Mouse (Mus musculus) thymus, adult 2 months (tissue): ENCODE measurements around the gene Pnkp. TPM values are rescaled to one million over a fixed set of nuclear protein-coding genes. Genes with fewer than 3 reads are reported as not detected.

ENCODE experiments used
- DNase-seq: peaks from one replicate; pipeline ENCODE4 v3.0.0; 2021
- H3K27ac ChIP-seq: fragments of 200-500 bp; 2 replicates; pipeline ENCODE4 v1.5.1; 2012; ENCODE audit warnings: low read length, control low read depth; ENCODE audit not compliant: control insufficient read depth, insufficient read depth
- H3K27me3 ChIP-seq: fragments of 200-500 bp; 2 replicates; pipeline ENCODE4 v1.6.1; 2012; ENCODE audit warnings: mild to moderate bottlenecking, low read length, moderate library complexity, mixed read lengths; ENCODE audit not compliant: control insufficient read depth, insufficient read depth
- H3K36me3 ChIP-seq: fragments of 200-500 bp; 2 replicates; pipeline ENCODE4 v1.6.1; 2012; ENCODE audit warnings: mild to moderate bottlenecking, low read length, moderate library complexity; ENCODE audit not compliant: control insufficient read depth, insufficient read depth
- H3K4me1 ChIP-seq: fragments of 200-500 bp; replicated peaks from 2 replicates; pipeline ENCODE4 v1.6.1; 2012; ENCODE audit warnings: low read length; ENCODE audit not compliant: control insufficient read depth, insufficient read depth
- H3K4me3 ChIP-seq: fragments of 200-500 bp; 2 replicates; pipeline ENCODE4 v1.5.1; 2012; ENCODE audit warnings: mild to moderate bottlenecking, low read length, control low read depth, moderate library complexity; ENCODE audit not compliant: control insufficient read depth, insufficient read depth
- CTCF ChIP-seq: fragments of 200-500 bp; IDR thresholded peaks from 2 replicates; pipeline ENCODE4 v1.5.1; 2012; ENCODE audit warnings: mild to moderate bottlenecking, control low read depth, low read length, moderate library complexity, borderline replicate concordance; ENCODE audit not compliant: control insufficient read depth, poor library complexity, insufficient read depth; ENCODE audit errors: extremely low read depth
- POLR2A ChIP-seq: fragments of 200-500 bp; IDR thresholded peaks from 2 replicates; pipeline ENCODE4 v1.6.1; 2012; ENCODE audit warnings: mild to moderate bottlenecking, low read length, control low read depth, moderate library complexity; ENCODE audit not compliant: control insufficient read depth, poor library complexity, insufficient read depth; ENCODE audit errors: extremely low read depth
- WGBS: fragments of 180-500 bp; shearing (Covaris S2); methylation state at CpG from one replicate; pipeline ENCODE4 v1.1.7; 2018; 5-methylcytosine and 5-hydroxymethylcytosine counted together
- polyA plus RNA-seq: library from polyadenylated mRNA; depleted of rRNA; stranded (reverse); fragments of >200 nt; gene quantifications from 2 replicates; pipeline ENCODE4 v1.2.3, GENCODE M21; 2012

Gene Pnkp
- polyA plus RNA-seq, 1 experiment, result 135 TPM

GRCm38 (mm10) chr7:44818164-44818563 lies 38.8 kb upstream of the Pnkp start:
- H3K27ac ChIP-seq, result no peak overlapping the region
- no peaks in the 10 kb centered on the region for H3K36me3 ChIP-seq
- WGBS, result 53% methylated on average over 2 of the region's 2 CpGs
- no peak for DNase-seq
- no peak overlapping the region for H3K4me3 ChIP-seq
- H3K4me1 ChIP-seq, result peaks cover 24% of the 10 kb centered on the region
- H3K27me3 ChIP-seq, result no peaks in the 10 kb centered on the region
- TF ChIP-seq CTCF (no peak), POLR2A (no peak)

GRCm38 (mm10) chr7:44818751-44819235 lies 38.1 kb upstream of the Pnkp start:
- DNase-seq, result no peak
- WGBS, result 59% methylated on average over 6 of the region's 6 CpGs
- Histone ChIP-seq H3K4me3 (no peak overlapping the region), H3K4me1 (peaks cover 24% of the 10 kb centered on the region), H3K27ac (no peak overlapping the region), H3K27me3 (no peaks in the 10 kb centered on the region), H3K36me3 (no peaks in the 10 kb centered on the region)
- TF ChIP-seq POLR2A (no peak), CTCF (no peak)

- no peak for TF ChIP-seq CTCF
- no peak for TF ChIP-seq POLR2A
- Histone ChIP-seq H3K27me3 (no peaks in the 10 kb centered on the region), H3K4me3 (no peak overlapping the region), H3K27ac (no peak overlapping the region), H3K36me3 (no peaks in the 10 kb centered on the region), H3K4me1 (peaks cover 25% of the 10 kb centered on the region)
- WGBS, result 88% methylated on average over 2 of the region's 2 CpGs
- no peak for DNase-seq
Observed at GRCm38 (mm10) chr7:44819391-44819790, 37.5 kb upstream of the Pnkp start.

GRCm38 (mm10) chr7:44819863-44820262 lies 37.1 kb upstream of the Pnkp start:
- H3K4me3 ChIP-seq, result no peak overlapping the region
- 57% methylated on average over 5 of the region's 5 CpGs for WGBS
- no peak overlapping the region for H3K27ac ChIP-seq

GRCm38 (mm10) chr7:44820525-44820924 lies 36.4 kb upstream of the Pnkp start:
- H3K27ac ChIP-seq, result no peak overlapping the region
- H3K36me3 ChIP-seq, result no peaks in the 10 kb centered on the region; the same call in 1 of the 2 replicates
- H3K27me3 ChIP-seq, result no peaks in the 10 kb centered on the region
- no peak overlapping the region for H3K4me3 ChIP-seq
- TF ChIP-seq CTCF (no peak), POLR2A (no peak)
- WGBS, result 85% methylated on average over 3 of the region's 3 CpGs
- DNase-seq, result no peak
- peaks cover 24% of the 10 kb centered on the region for H3K4me1 ChIP-seq

More at GRCm38 (mm10) chr7:44819863-44820262, 37.1 kb upstream of the Pnkp start:
- TF ChIP-seq CTCF, result no peak
- TF ChIP-seq POLR2A, result no peak
- Histone ChIP-seq H3K36me3 (no peaks in the 10 kb centered on the region), H3K27me3 (no peaks in the 10 kb centered on the region), H3K4me1 (peaks cover 28% of the 10 kb centered on the region)
- DNase-seq, result no peak

- Histone ChIP-seq H3K4me1 (peaks cover 24% of the 10 kb centered on the region), H3K36me3 (no peaks in the 10 kb centered on the region; the same call in 1 of the 2 replicates), H3K27me3 (no peaks in the 10 kb centered on the region), H3K4me3 (no peak overlapping the region), H3K27ac (no peak overlapping the region)
- no peak for DNase-seq
- WGBS, result 86% methylated on average over 7 of the region's 7 CpGs
- TF ChIP-seq CTCF, result no peak
- TF ChIP-seq POLR2A, result no peak
Observed at GRCm38 (mm10) chr7:44821666-44822448, 35.1 kb upstream of the Pnkp start.

GRCm38 (mm10) chr7:44823409-44823808 lies 33.5 kb upstream of the Pnkp start:
- H3K27ac ChIP-seq, result no peak overlapping the region
- no peak for TF ChIP-seq POLR2A
- H3K27me3 ChIP-seq, result no peaks in the 10 kb centered on the region
- WGBS, result 66% methylated on average over 7 of the region's 7 CpGs
- H3K4me1 ChIP-seq, result peaks cover 15% of the 10 kb centered on the region
- H3K36me3 ChIP-seq, result no peaks in the 10 kb centered on the region; the same call in 1 of the 2 replicates
- no peak for DNase-seq
- H3K4me3 ChIP-seq, result no peak overlapping the region
